Mouse (Mus musculus) G1E (cell line): Measurements from ENCODE around the gene Mex3a.

ENCODE experiments used
- CTCF ChIP-seq: IDR thresholded peaks from 2 replicates; pipeline ENCODE4 v1.5.1; 2012; ENCODE audit warnings: low read depth, low read length, inconsistent platforms, mixed read lengths
- GATA1 ChIP-seq: IDR thresholded peaks from 2 replicates; pipeline ENCODE4 v1.6.1; 2012; ENCODE audit warnings: borderline replicate concordance, low read length, inconsistent platforms, mixed read lengths

GRCm38 (mm10) chr3:88495741-88496415, 36.3 kb upstream of the Mex3a start:
- TF ChIP-seq CTCF (no peak), GATA1 (no peak)
